Mouse (Mus musculus): ENCODE results near the gene Nme1. TPM values are rescaled to one million over a fixed set of nuclear protein-coding genes. Genes with fewer than 3 reads are reported as not detected.

The Nme1 gene
- polyA plus RNA-seq, 1 experiment from 2014 or later, result 83.1 TPM

DNA sequence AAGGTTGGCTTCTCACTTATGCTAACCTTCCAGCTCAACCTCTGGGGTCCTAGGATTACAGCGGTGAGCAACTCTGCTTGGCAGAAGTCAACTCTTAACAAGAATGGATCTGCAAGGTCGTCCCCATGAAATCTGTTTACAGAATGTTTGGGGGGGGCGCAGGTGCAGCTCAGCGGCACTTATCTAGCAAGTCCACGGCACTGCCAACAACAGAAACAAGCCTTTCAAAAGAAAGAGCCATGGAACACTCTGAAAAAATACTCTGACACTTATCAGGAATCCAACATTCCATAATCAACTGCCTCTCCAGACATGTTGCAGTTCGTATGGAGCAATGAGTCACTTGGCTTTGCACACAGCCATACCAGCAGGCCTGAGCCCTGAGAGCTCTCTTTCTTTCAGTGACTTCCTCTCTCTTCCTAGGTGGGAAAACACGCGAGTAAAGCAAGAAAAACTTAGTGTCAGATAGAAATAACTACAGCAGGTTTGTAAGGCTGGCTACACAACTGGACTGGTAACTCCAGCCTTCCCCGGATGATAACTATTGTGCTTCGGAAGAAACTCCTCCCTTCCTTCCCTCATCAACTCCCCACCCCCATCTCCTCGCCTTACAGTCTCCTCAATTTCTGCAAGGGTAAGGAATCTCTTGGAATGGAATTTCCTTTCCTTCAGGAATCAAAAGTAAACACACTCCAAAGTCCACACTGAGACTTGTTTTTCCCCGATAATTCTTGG, 20.2 kb upstream of the Nme1 start:
- H3K9me3 ChIP-seq (replicated peaks; ENCODE audit: control insufficient read depth, low read length), result no peaks in the 10 kb centered on the region
- peaks cover 6% of the 10 kb centered on the region for H3K4me1 ChIP-seq (ENCODE audit: control insufficient read depth, low read depth, low read length)
- H3K27ac ChIP-seq (ENCODE audit: low read length), result peak overlapping the region; percentile 37
- H3K9ac ChIP-seq (ENCODE audit: low read depth, low read length), result no peak overlapping the region
- WGBS (ENCODE audit: insufficient replicate concordance), result 47% methylated on average over 12 of the region's 12 CpGs
- no peak overlapping the region for H3K4me3 ChIP-seq (ENCODE audit: low read depth, low read length)
- no peaks in the 10 kb centered on the region for H3K27me3 ChIP-seq (ENCODE audit: control insufficient read depth, insufficient read depth, low read depth, low read length)
- no peaks in the 10 kb centered on the region for H3K36me3 ChIP-seq (ENCODE audit: control insufficient read depth, insufficient read depth)
- no peak overlapping the region for H3K4me2 ChIP-seq (ENCODE audit: low read depth, low read length)
- no peak for ATAC-seq (ENCODE audit: low read depth)

- Histone ChIP-seq H3K4me1 (ENCODE audit: control insufficient read depth, low read depth, low read length) (peaks cover 6% of the 10 kb centered on the region), H3K4me2 (ENCODE audit: low read depth, low read length) (no peak overlapping the region), H3K36me3 (ENCODE audit: control insufficient read depth, insufficient read depth) (no peaks in the 10 kb centered on the region), H3K27me3 (ENCODE audit: control insufficient read depth, insufficient read depth, low read depth, low read length) (no peaks in the 10 kb centered on the region), H3K9me3 (replicated peaks; ENCODE audit: control insufficient read depth, low read length) (no peaks in the 10 kb centered on the region), H3K4me3 (ENCODE audit: low read depth, low read length) (no peak overlapping the region), H3K9ac (ENCODE audit: low read depth, low read length) (no peak overlapping the region), H3K27ac (ENCODE audit: low read length) (peak overlapping the region; percentile 37)
- 25% methylated on average over 8 of the region's 8 CpGs for WGBS (ENCODE audit: insufficient replicate concordance)
- ATAC-seq (ENCODE audit: low read depth), result peak; percentile 30; the same call in 1 of the 2 replicates
These were observed 19.5 kb upstream of the Nme1 start for GRCm38 (mm10) chr11:93987625-93988327.

DNA sequence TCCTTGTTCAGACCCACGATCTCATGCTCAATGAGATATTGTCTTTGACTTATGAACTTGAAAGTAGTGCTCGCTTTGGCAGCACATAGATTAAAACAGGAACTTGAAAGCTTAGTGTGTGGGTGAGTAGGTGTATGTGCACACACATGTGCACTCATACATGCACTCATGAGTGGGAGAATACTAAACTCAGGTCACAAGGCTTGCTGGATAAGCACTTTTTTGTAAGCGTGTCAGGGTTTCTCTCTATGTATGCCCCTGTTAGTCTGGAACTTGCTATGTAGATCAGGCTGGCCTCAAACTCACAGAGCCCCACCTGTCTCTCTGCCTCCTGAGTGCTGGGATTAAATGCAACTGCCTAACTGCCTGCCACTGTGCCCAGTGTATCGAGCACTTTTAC, 18.7 kb upstream of the Nme1 start:
- H3K9ac ChIP-seq (ENCODE audit: low read depth, low read length), result no peak overlapping the region
- no peak for ATAC-seq (ENCODE audit: low read depth)
- no peak overlapping the region for H3K27ac ChIP-seq (ENCODE audit: low read length)
- H3K4me1 ChIP-seq (ENCODE audit: control insufficient read depth, low read depth, low read length), result peaks cover 6% of the 10 kb centered on the region
- no peaks in the 10 kb centered on the region for H3K27me3 ChIP-seq (ENCODE audit: control insufficient read depth, insufficient read depth, low read depth, low read length)
- WGBS (ENCODE audit: insufficient replicate concordance), result 64% methylated on average over 4 of the region's 4 CpGs
- no peaks in the 10 kb centered on the region for H3K36me3 ChIP-seq (ENCODE audit: control insufficient read depth, insufficient read depth)
- H3K9me3 ChIP-seq (replicated peaks; ENCODE audit: control insufficient read depth, low read length), result no peaks in the 10 kb centered on the region
- H3K4me3 ChIP-seq (ENCODE audit: low read depth, low read length), result no peak overlapping the region
- H3K4me2 ChIP-seq (ENCODE audit: low read depth, low read length), result no peak overlapping the region

DNA sequence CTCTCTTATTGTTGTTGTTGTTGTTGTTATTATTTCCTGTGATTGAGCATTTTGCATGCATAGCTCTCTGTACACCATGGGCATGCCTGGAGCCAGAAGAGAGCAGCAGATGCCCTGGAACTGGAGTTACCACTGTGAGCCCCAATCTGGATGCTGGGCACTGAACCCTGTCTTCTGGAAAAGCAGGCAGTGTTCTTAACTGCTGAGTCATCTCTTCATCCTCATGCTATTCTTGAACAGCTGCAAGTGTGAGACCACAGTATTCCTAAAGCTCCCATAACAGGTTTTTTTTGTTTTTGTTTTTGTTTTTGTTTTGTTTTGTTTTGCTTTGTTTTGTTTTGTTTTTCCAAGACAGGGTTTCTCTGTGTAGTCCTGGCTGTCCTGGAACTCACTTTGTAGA, 18.0 kb upstream of the Nme1 start:
- Histone ChIP-seq H3K4me3 (ENCODE audit: low read depth, low read length) (no peak overlapping the region), H3K9me3 (replicated peaks; ENCODE audit: control insufficient read depth, low read length) (no peaks in the 10 kb centered on the region), H3K4me1 (ENCODE audit: control insufficient read depth, low read depth, low read length) (peaks cover 6% of the 10 kb centered on the region), H3K36me3 (ENCODE audit: control insufficient read depth, insufficient read depth) (no peaks in the 10 kb centered on the region), H3K9ac (ENCODE audit: low read depth, low read length) (no peak overlapping the region), H3K4me2 (ENCODE audit: low read depth, low read length) (no peak overlapping the region), H3K27me3 (ENCODE audit: control insufficient read depth, insufficient read depth, low read depth, low read length) (no peaks in the 10 kb centered on the region), H3K27ac (ENCODE audit: low read length) (no peak overlapping the region)
- ATAC-seq (ENCODE audit: low read depth), result no peak

DNA sequence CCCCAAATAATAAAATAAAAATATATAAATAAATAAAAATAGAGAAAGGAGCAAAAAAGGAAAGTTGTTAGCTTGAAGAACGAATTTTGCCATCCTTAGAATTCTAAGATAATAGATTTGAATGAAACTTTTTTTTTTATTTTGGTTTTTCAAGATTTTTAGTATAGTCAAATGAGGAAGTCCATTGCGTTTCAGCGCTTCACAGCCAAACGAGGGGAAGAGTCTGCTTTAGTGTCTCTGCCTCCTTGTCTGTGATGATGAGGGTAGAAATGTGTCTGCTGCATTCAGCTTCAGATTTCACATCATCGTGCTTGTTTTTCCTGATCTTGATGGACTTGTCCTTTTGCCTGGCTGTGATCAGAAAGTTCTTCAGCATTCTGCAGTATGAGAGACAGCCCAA, 16.9 kb upstream of the Nme1 start:
- Histone ChIP-seq H3K36me3 (ENCODE audit: control insufficient read depth, insufficient read depth) (no peaks in the 10 kb centered on the region), H3K27ac (ENCODE audit: low read length) (no peak overlapping the region), H3K9ac (ENCODE audit: low read depth, low read length) (no peak overlapping the region), H3K4me1 (ENCODE audit: control insufficient read depth, low read depth, low read length) (peaks cover 6% of the 10 kb centered on the region), H3K4me2 (ENCODE audit: low read depth, low read length) (no peak overlapping the region), H3K9me3 (replicated peaks; ENCODE audit: control insufficient read depth, low read length) (no peaks in the 10 kb centered on the region), H3K27me3 (ENCODE audit: control insufficient read depth, insufficient read depth, low read depth, low read length) (no peaks in the 10 kb centered on the region), H3K4me3 (ENCODE audit: low read depth, low read length) (no peak overlapping the region)
- ATAC-seq (ENCODE audit: low read depth), result no peak
- 48% methylated on average over 5 of the region's 5 CpGs for WGBS (ENCODE audit: insufficient replicate concordance)

DNA sequence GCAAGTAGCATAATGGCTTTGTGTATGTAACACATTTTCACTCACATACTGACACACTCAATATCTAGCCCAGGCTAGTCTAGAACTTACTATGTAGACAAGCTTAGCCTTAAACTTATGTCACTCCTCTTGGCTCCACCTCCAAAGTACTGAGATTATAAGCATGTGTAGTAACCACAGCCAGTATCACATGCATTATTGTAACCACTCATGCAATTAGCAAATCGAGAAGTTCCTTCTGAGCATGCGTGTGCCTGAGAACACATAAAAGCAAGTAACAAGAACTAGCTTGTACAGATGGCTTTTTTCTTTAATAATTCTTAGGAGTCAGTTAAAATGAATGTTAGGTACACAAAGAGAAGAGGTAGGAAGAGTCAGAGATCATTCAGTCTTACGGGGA, 16.3 kb upstream of the Nme1 start:
- no peak overlapping the region for H3K27ac ChIP-seq (ENCODE audit: low read length)
- 78% methylated on average over 3 of the region's 3 CpGs for WGBS (ENCODE audit: insufficient replicate concordance)
- no peak overlapping the region for H3K4me3 ChIP-seq (ENCODE audit: low read depth, low read length)
- peaks cover 6% of the 10 kb centered on the region for H3K4me1 ChIP-seq (ENCODE audit: control insufficient read depth, low read depth, low read length)
- no peak overlapping the region for H3K9ac ChIP-seq (ENCODE audit: low read depth, low read length)
- no peaks in the 10 kb centered on the region for H3K27me3 ChIP-seq (ENCODE audit: control insufficient read depth, insufficient read depth, low read depth, low read length)
- no peaks in the 10 kb centered on the region for H3K36me3 ChIP-seq (ENCODE audit: control insufficient read depth, insufficient read depth)
- H3K4me2 ChIP-seq (ENCODE audit: low read depth, low read length), result no peak overlapping the region
- no peak for ATAC-seq (ENCODE audit: low read depth)
- no peaks in the 10 kb centered on the region for H3K9me3 ChIP-seq (replicated peaks; ENCODE audit: control insufficient read depth, low read length)

DNA sequence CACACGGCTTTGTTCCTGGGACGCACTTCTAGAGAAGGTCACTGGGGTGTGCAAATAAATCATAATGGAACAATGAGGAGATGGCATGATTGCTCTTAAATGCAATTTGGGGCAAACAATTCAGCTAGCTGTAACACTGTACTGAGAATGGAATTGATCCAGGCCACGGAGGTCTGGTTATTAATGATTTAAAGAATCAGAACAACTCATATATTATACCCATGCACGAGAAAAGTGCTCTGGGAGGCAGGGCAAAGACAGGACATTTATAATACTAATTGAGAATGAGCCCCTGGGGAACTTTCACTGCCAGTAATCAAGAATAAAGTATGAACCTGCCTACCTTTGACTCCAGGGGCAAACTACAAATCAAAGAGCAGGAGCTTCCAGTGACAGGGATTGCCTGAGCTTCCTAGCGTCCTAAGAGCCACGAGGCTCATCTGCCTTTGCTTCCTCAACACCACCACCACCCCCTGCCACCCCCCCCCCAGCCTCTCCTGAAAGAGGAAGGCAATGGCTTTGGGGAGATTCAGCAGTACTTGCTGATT, 11.3 kb upstream of the Nme1 start:
- Histone ChIP-seq H3K4me1 (ENCODE audit: control insufficient read depth, low read depth, low read length) (no peaks in the 10 kb centered on the region), H3K9me3 (replicated peaks; ENCODE audit: control insufficient read depth, low read length) (no peaks in the 10 kb centered on the region), H3K27ac (ENCODE audit: low read length) (no peak overlapping the region), H3K36me3 (ENCODE audit: control insufficient read depth, insufficient read depth) (no peaks in the 10 kb centered on the region), H3K4me2 (ENCODE audit: low read depth, low read length) (no peak overlapping the region), H3K4me3 (ENCODE audit: low read depth, low read length) (no peak overlapping the region), H3K9ac (ENCODE audit: low read depth, low read length) (no peak overlapping the region), H3K27me3 (ENCODE audit: control insufficient read depth, insufficient read depth, low read depth, low read length) (no peaks in the 10 kb centered on the region)
- WGBS (ENCODE audit: insufficient replicate concordance), result 52% methylated on average over 6 of the region's 6 CpGs
- no peak for ATAC-seq (ENCODE audit: low read depth)

DNA sequence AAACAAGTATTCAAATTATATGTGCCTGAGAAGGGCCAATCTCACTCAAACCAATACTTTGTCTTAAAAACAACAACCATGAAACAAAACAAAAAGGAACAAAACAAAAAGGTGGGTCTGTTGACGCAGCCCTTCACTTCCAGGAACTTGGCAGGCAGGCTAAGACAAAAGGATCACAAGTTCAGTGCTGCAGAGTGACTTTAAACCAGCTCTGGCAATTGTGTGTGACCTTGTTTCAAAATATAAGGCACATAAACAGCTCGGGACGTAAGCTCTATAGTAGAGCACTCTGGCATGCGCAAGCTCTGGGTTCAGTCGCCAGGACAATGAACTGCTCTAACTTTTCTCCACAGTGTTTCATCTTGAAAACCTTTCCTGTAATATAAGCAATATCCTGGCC, 4.6 kb upstream of the Nme1 start:
- H3K9me3 ChIP-seq (replicated peaks; ENCODE audit: control insufficient read depth, low read length), result no peaks in the 10 kb centered on the region
- H3K27me3 ChIP-seq (ENCODE audit: control insufficient read depth, insufficient read depth, low read depth, low read length), result no peaks in the 10 kb centered on the region
- no peak overlapping the region for H3K4me3 ChIP-seq (ENCODE audit: low read depth, low read length)
- ATAC-seq (ENCODE audit: low read depth), result no peak
- no peaks in the 10 kb centered on the region for H3K36me3 ChIP-seq (ENCODE audit: control insufficient read depth, insufficient read depth)
- peaks cover 7% of the 10 kb centered on the region for H3K4me1 ChIP-seq (ENCODE audit: control insufficient read depth, low read depth, low read length)
- no peak overlapping the region for H3K4me2 ChIP-seq (ENCODE audit: low read depth, low read length)
- WGBS (ENCODE audit: insufficient replicate concordance), result 76% methylated on average over 5 of the region's 5 CpGs
- no peak overlapping the region for H3K27ac ChIP-seq (ENCODE audit: low read length)
- H3K9ac ChIP-seq (ENCODE audit: low read depth, low read length), result no peak overlapping the region

- ATAC-seq (ENCODE audit: low read depth), result no peak
These were observed 1.5 kb upstream of the Nme1 start for GRCm38 (mm10) chr11:93969799-93970198.

More at GRCm38 (mm10) chr11:93969799-93970198, 1.5 kb upstream of the Nme1 start:
- Histone ChIP-seq H3K27me3 (ENCODE audit: control insufficient read depth, insufficient read depth, low read depth, low read length) (no peaks in the 10 kb centered on the region), H3K9me3 (replicated peaks; ENCODE audit: control insufficient read depth, low read length) (no peaks in the 10 kb centered on the region), H3K4me2 (ENCODE audit: low read depth, low read length) (no peak overlapping the region), H3K4me3 (ENCODE audit: low read depth, low read length) (no peak overlapping the region), H3K4me1 (ENCODE audit: control insufficient read depth, low read depth, low read length) (peaks cover 12% of the 10 kb centered on the region), H3K36me3 (ENCODE audit: control insufficient read depth, insufficient read depth) (peaks cover 5% of the 10 kb centered on the region; the same call in 1 of the 2 replicates), H3K9ac (ENCODE audit: low read depth, low read length) (no peak overlapping the region), H3K27ac (ENCODE audit: low read length) (no peak overlapping the region)
- WGBS (ENCODE audit: insufficient replicate concordance), result 69% methylated on average over 1 of the region's 1 CpGs

All from liver, embryonic 16.5 days (tissue).